Mouse (Mus musculus) lung, adult 2 months (tissue): Measurements from ENCODE around the gene Amdhd1. TPM values are rescaled to one million over a fixed set of nuclear protein-coding genes. Genes with fewer than 3 reads are reported as not detected.
A peak's percentile ranks its signal among the peaks of the same experiment; 100 is the strongest.
"Not testable (repeated sequence)": the region's sequence is repeated elsewhere in the genome, so short reads cannot be mapped to it uniquely, and the experiment has no call there.

Experiments
- DNase-seq: peaks from one replicate; pipeline ENCODE4 v3.0.0; 2022
- H3K4me1 ChIP-seq: fragments of 200-500 bp; 2 replicates; pipeline ENCODE4 v1.6.1; 2011; ENCODE audit warnings: low read length; ENCODE audit not compliant: control insufficient read depth, insufficient read depth
- H3K4me3 ChIP-seq: fragments of 200-500 bp; replicated peaks from 2 replicates; pipeline ENCODE3; 2011; ENCODE audit warnings: low read depth, mild to moderate bottlenecking, control low read depth, low read length; ENCODE audit errors: extremely low read depth
- CTCF ChIP-seq: fragments of 200-500 bp; IDR thresholded peaks from 2 replicates; pipeline ENCODE4 v1.5.1; 2011; ENCODE audit warnings: mild to moderate bottlenecking, low read length, control low read depth; ENCODE audit not compliant: insufficient read depth
- POLR2A ChIP-seq: fragments of 200-500 bp; IDR thresholded peaks from 2 replicates; pipeline ENCODE4 v1.6.1; 2011; ENCODE audit warnings: low read depth, mild to moderate bottlenecking, control low read depth, low read length, borderline replicate concordance; ENCODE audit errors: extremely low read depth
- WGBS: fragments of 180-500 bp; shearing (Covaris S2); methylation state at CpG from one replicate; pipeline ENCODE4 v1.1.7; 2018; 5-methylcytosine and 5-hydroxymethylcytosine counted together
- polyA plus RNA-seq: library from polyadenylated mRNA; depleted of rRNA; stranded (reverse); fragments of >200 nt; gene quantifications from 2 replicates; pipeline ENCODE4 v1.2.3, GENCODE M21; 2012

Gene Amdhd1
- polyA plus RNA-seq, 1 experiment, result 0.31 TPM

- no peak for TF ChIP-seq CTCF
- Histone ChIP-seq H3K4me1 (no peaks in the 10 kb centered on the region), H3K4me3 (no peak overlapping the region)
- no peak for DNase-seq
- WGBS, result 80% methylated on average over 14 of the region's 14 CpGs
These were observed 24.8 kb upstream of the Amdhd1 start for GRCm38 (mm10) chr10:93564518-93565090.

GRCm38 (mm10) chr10:93559786-93560185 lies 20.0 kb upstream of the Amdhd1 start:
- H3K4me1 ChIP-seq, result no peaks in the 10 kb centered on the region
- H3K4me3 ChIP-seq, result no peak overlapping the region
- WGBS, result 62% methylated on average over 9 of the region's 9 CpGs
- DNase-seq, result no peak
- no peak for TF ChIP-seq CTCF
- no peak for TF ChIP-seq POLR2A

GRCm38 (mm10) chr10:93557971-93558370 lies 18.1 kb upstream of the Amdhd1 start:
- not testable (repeated sequence) for H3K4me3 ChIP-seq, DNase-seq, H3K4me1 ChIP-seq
- WGBS, result 59% methylated on average over 2 of the region's 2 CpGs

- no peak overlapping the region for H3K4me3 ChIP-seq
- no peak for DNase-seq
- TF ChIP-seq CTCF, result no peak
- TF ChIP-seq POLR2A, result no peak
- H3K4me1 ChIP-seq, result no peaks in the 10 kb centered on the region
- WGBS, result 74% methylated on average over 8 of the region's 8 CpGs
These were observed 12.8 kb upstream of the Amdhd1 start for GRCm38 (mm10) chr10:93552596-93552995.

GRCm38 (mm10) chr10:93549821-93550220 lies 10.0 kb upstream of the Amdhd1 start:
- TF ChIP-seq POLR2A (no peak), CTCF (no peak)
- no peaks in the 10 kb centered on the region for H3K4me1 ChIP-seq
- no peak for DNase-seq
- WGBS, result 61% methylated on average over 10 of the region's 10 CpGs
- no peak overlapping the region for H3K4me3 ChIP-seq

- Histone ChIP-seq H3K4me3 (no peak overlapping the region), H3K4me1 (no peaks in the 10 kb centered on the region)
- DNase-seq, result peak; percentile 71
- TF ChIP-seq POLR2A (no peak), CTCF (peak; percentile 98)
- 12% methylated on average over 7 of the region's 7 CpGs for WGBS
These were observed 9.2 kb upstream of the Amdhd1 start for GRCm38 (mm10) chr10:93548991-93549390.

GRCm38 (mm10) chr10:93547741-93548270 lies 8.0 kb upstream of the Amdhd1 start:
- WGBS, result 87% methylated on average over 4 of the region's 4 CpGs
- no peak for DNase-seq
- TF ChIP-seq POLR2A, result no peak
- no peak for TF ChIP-seq CTCF
- Histone ChIP-seq H3K4me3 (no peak overlapping the region), H3K4me1 (no peaks in the 10 kb centered on the region)

GRCm38 (mm10) chr10:93544172-93544571 lies 4.3 kb upstream of the Amdhd1 start:
- Histone ChIP-seq H3K4me1 (0 out of 2 replicates have a peak, but pooled peaks cover 2% of the 10 kb centered on the region), H3K4me3 (no peak overlapping the region)
- 81% methylated on average over 5 of the region's 5 CpGs for WGBS
- DNase-seq, result no peak
- TF ChIP-seq POLR2A (no peak), CTCF (no peak)

GRCm38 (mm10) chr10:93543176-93543575 lies 3.3 kb upstream of the Amdhd1 start:
- TF ChIP-seq POLR2A, result no peak
- TF ChIP-seq CTCF, result no peak
- H3K4me3 ChIP-seq, result no peak overlapping the region
- WGBS, result 65% methylated on average over 6 of the region's 6 CpGs
- no peak for DNase-seq
- 0 out of 2 replicates have a peak, but pooled peaks cover 2% of the 10 kb centered on the region for H3K4me1 ChIP-seq

GRCm38 (mm10) chr10:93542356-93542755 lies 2.5 kb upstream of the Amdhd1 start:
- WGBS, result 52% methylated on average over 4 of the region's 4 CpGs
- TF ChIP-seq POLR2A, result no peak
- TF ChIP-seq CTCF, result no peak

More at GRCm38 (mm10) chr10:93542356-93542755, 2.5 kb upstream of the Amdhd1 start:
- 0 out of 2 replicates have a peak, but pooled peaks cover 2% of the 10 kb centered on the region for H3K4me1 ChIP-seq
- no peak for DNase-seq
- H3K4me3 ChIP-seq, result no peak overlapping the region
